ENCODE assay signal across 12 mouse cellular contexts in genomic region chr13:51315779-51316041, GRCm38 (mm10).
A peak's percentile ranks its signal among the peaks of the same experiment; 100 is the strongest.
DNase-seq lines count a peak whose midpoint lies in the region; ATAC-seq lines count a peak whose summit lies in the region.
"Had no signal": no experiment of that assay in that cellular context is flagged by ENCODE, and none has a peak within 500 bp of the region (broad histone marks: within the 10 kb centered on the region; RNA-seq: fewer than 3 reads in every experiment).

No protein-coding gene starts in this region.

- H3K27ac ChIP-seq in forebrain, embryonic 11.5 days (ENCODE audit: low read depth, low read length): peak overlapping the region; percentile 80; the same call in 1 of the 2 replicates
- H3K27ac ChIP-seq in forebrain, embryonic 14.5 days (ENCODE audit: low read depth, low read length): no peak overlapping the region
- peak overlapping the region; percentile 76; the same call in 1 of the 2 replicates for H3K27ac ChIP-seq in intestine, embryonic 15.5 days
- no peak overlapping the region for H3K27ac ChIP-seq in intestine, embryonic 16.5 days (ENCODE audit: low read length)
- peak overlapping the region; percentile 66 for H3K27ac ChIP-seq in embryonic facial prominence, embryonic 11.5 days (replicated peaks; ENCODE audit: low read depth, low read length)
- peak overlapping the region; percentile 85 for H3K27ac ChIP-seq in limb, embryonic 15.5 days

- H3K9me3 ChIP-seq in forebrain, embryonic 11.5 days (ENCODE audit: control insufficient read depth, low read length): 0 out of 2 replicates have a peak, but pooled peaks cover 3% of the 10 kb centered on the region
- H3K9me3 ChIP-seq in forebrain, embryonic 14.5 days (replicated peaks; ENCODE audit: control insufficient read depth, low read length): no peaks in the 10 kb centered on the region
- no peaks in the 10 kb centered on the region for H3K9me3 ChIP-seq in intestine, embryonic 15.5 days
- no peaks in the 10 kb centered on the region for H3K9me3 ChIP-seq in intestine, embryonic 16.5 days (ENCODE audit: control insufficient read depth, low read length)
- H3K9me3 ChIP-seq in embryonic facial prominence, embryonic 11.5 days (replicated peaks; ENCODE audit: control insufficient read depth, low read length): no peaks in the 10 kb centered on the region
- no peaks in the 10 kb centered on the region for H3K9me3 ChIP-seq in limb, embryonic 15.5 days

- ATAC-seq in forebrain, embryonic 11.5 days (replicated peaks; ENCODE audit: low FRiP score): no peak
- ATAC-seq in forebrain, embryonic 14.5 days: no peak
- ATAC-seq in intestine, embryonic 15.5 days: no peak
- no peak for ATAC-seq in intestine, embryonic 16.5 days
- ATAC-seq in embryonic facial prominence, embryonic 11.5 days (replicated peaks; ENCODE audit: insufficient number of reproducible peaks, low FRiP score, low TSS enrichment, low read depth): no peak
- ATAC-seq in limb, embryonic 15.5 days (ENCODE audit: insufficient number of reproducible peaks, low FRiP score, low TSS enrichment, low read depth): no peak
- no peak for ATAC-seq in CD4-positive, CD25-positive, alpha-beta regulatory T cell, adult 4 months
- ATAC-seq: inflammation-experienced regulatory T-cells, adult 6 months had no signal

- no peaks in the 10 kb centered on the region for H3K27me3 ChIP-seq in forebrain, embryonic 11.5 days (ENCODE audit: control insufficient read depth, insufficient read depth, low read length)
- no peaks in the 10 kb centered on the region for H3K27me3 ChIP-seq in forebrain, embryonic 14.5 days (replicated peaks; ENCODE audit: control insufficient read depth, insufficient read depth, low read length)
- no peaks in the 10 kb centered on the region for H3K27me3 ChIP-seq in intestine, embryonic 15.5 days (replicated peaks)
- no peaks in the 10 kb centered on the region for H3K27me3 ChIP-seq in intestine, embryonic 16.5 days (replicated peaks; ENCODE audit: control insufficient read depth, insufficient read depth, low read length)
- H3K27me3 ChIP-seq in embryonic facial prominence, embryonic 11.5 days (ENCODE audit: control insufficient read depth, insufficient read depth, low read length): no peaks in the 10 kb centered on the region
- H3K27me3 ChIP-seq in limb, embryonic 15.5 days: no peaks in the 10 kb centered on the region

- no peak overlapping the region for H3K9ac ChIP-seq in forebrain, embryonic 11.5 days (ENCODE audit: low read length)
- H3K9ac ChIP-seq in forebrain, embryonic 14.5 days (ENCODE audit: low read length): no peak overlapping the region
- H3K9ac ChIP-seq in intestine, embryonic 15.5 days: no peak overlapping the region
- H3K9ac ChIP-seq in intestine, embryonic 16.5 days (ENCODE audit: low read depth, low read length): no peak overlapping the region
- H3K9ac ChIP-seq in embryonic facial prominence, embryonic 11.5 days (replicated peaks; ENCODE audit: low read length): no peak overlapping the region
- no peak overlapping the region for H3K9ac ChIP-seq in limb, embryonic 15.5 days

- H3K4me2 ChIP-seq in forebrain, embryonic 11.5 days (ENCODE audit: low read depth, low read length, severe bottlenecking): no peak overlapping the region
- no peak overlapping the region for H3K4me2 ChIP-seq in forebrain, embryonic 14.5 days (ENCODE audit: low read length)
- H3K4me2 ChIP-seq in intestine, embryonic 15.5 days (replicated peaks): no peak overlapping the region
- no peak overlapping the region for H3K4me2 ChIP-seq in intestine, embryonic 16.5 days (ENCODE audit: low read depth, low read length)
- no peak overlapping the region for H3K4me2 ChIP-seq in embryonic facial prominence, embryonic 11.5 days (ENCODE audit: low read depth, low read length)
- H3K4me2 ChIP-seq in limb, embryonic 15.5 days: no peak overlapping the region

- no peaks in the 10 kb centered on the region for H3K36me3 ChIP-seq in forebrain, embryonic 11.5 days (ENCODE audit: control insufficient read depth, insufficient read depth, low read length)
- no peaks in the 10 kb centered on the region for H3K36me3 ChIP-seq in forebrain, embryonic 14.5 days (ENCODE audit: control insufficient read depth, insufficient read depth, low read length)
- H3K36me3 ChIP-seq in intestine, embryonic 15.5 days: no peaks in the 10 kb centered on the region
- H3K36me3 ChIP-seq in intestine, embryonic 16.5 days (ENCODE audit: control insufficient read depth, insufficient read depth, low read length): no peaks in the 10 kb centered on the region
- no peaks in the 10 kb centered on the region for H3K36me3 ChIP-seq in embryonic facial prominence, embryonic 11.5 days (replicated peaks; ENCODE audit: control insufficient read depth, insufficient read depth, low read depth, low read length)
- no peaks in the 10 kb centered on the region for H3K36me3 ChIP-seq in limb, embryonic 15.5 days

- WGBS in forebrain, embryonic 11.5 days: 39% methylated on average over 5 of the region's 5 CpGs
- WGBS in forebrain, embryonic 14.5 days: 46% methylated on average over 5 of the region's 5 CpGs
- 64% methylated on average over 5 of the region's 5 CpGs for WGBS in intestine, embryonic 15.5 days
- 67% methylated on average over 5 of the region's 5 CpGs for WGBS in intestine, embryonic 16.5 days
- 50% methylated on average over 5 of the region's 5 CpGs for WGBS in embryonic facial prominence, embryonic 11.5 days
- WGBS in limb, embryonic 15.5 days: 55% methylated on average over 5 of the region's 5 CpGs

- peaks cover 11% of the 10 kb centered on the region for H3K4me1 ChIP-seq in forebrain, embryonic 11.5 days (replicated peaks; ENCODE audit: control insufficient read depth, insufficient read depth, low read length)
- H3K4me1 ChIP-seq in forebrain, embryonic 14.5 days (ENCODE audit: control insufficient read depth, insufficient read depth, low read length): peaks cover 16% of the 10 kb centered on the region
- H3K4me1 ChIP-seq in intestine, embryonic 15.5 days (replicated peaks): peaks cover 36% of the 10 kb centered on the region
- peaks cover 33% of the 10 kb centered on the region for H3K4me1 ChIP-seq in intestine, embryonic 16.5 days (ENCODE audit: control insufficient read depth, insufficient read depth, low read length)
- H3K4me1 ChIP-seq in embryonic facial prominence, embryonic 11.5 days (ENCODE audit: control insufficient read depth, insufficient read depth, low read length): peaks cover 10% of the 10 kb centered on the region
- peaks cover 47% of the 10 kb centered on the region for H3K4me1 ChIP-seq in limb, embryonic 15.5 days

- H3K4me3 ChIP-seq in forebrain, embryonic 11.5 days (ENCODE audit: low read depth, low read length): no peak overlapping the region
- H3K4me3 ChIP-seq in forebrain, embryonic 14.5 days (ENCODE audit: low read depth, low read length): no peak overlapping the region
- no peak overlapping the region for H3K4me3 ChIP-seq in intestine, embryonic 15.5 days (replicated peaks)
- no peak overlapping the region for H3K4me3 ChIP-seq in intestine, embryonic 16.5 days (ENCODE audit: low read length)
- H3K4me3 ChIP-seq in embryonic facial prominence, embryonic 11.5 days (ENCODE audit: low read depth, low read length): no peak overlapping the region
- no peak overlapping the region for H3K4me3 ChIP-seq in limb, embryonic 15.5 days

- DNase-seq in forebrain, embryonic 11.5 days (ENCODE audit: low spot score): no peak
- no peak for DNase-seq in forebrain, embryonic 14.5 days (ENCODE audit: low spot score)
- no peak for DNase-seq in embryonic facial prominence, embryonic 11.5 days (ENCODE audit: low spot score)
- no peak for DNase-seq in left cerebral cortex, adult 18-20 months (ENCODE audit: low spot score in 2 of 2)
- DNase-seq: adrenal gland, adult 2 months; embryo, embryonic 11 days; lung, adult 18-20 months had no signal

Comparison
In these comparisons a context has a peak if more than half of its experiments do, and no peak if none do; other contexts are left out.
1. H3K27ac ChIP-seq: peak in forebrain, embryonic 11.5 days (single experiment), intestine, embryonic 15.5 days (single experiment), embryonic facial prominence, embryonic 11.5 days (single experiment) and limb, embryonic 15.5 days (single experiment); none in forebrain, embryonic 14.5 days (single experiment) and intestine, embryonic 16.5 days (single experiment).